Mouse (Mus musculus): Measurements from ENCODE around the gene Dffb.

GRCm38 (mm10) chr4:154012132-154012882 is 37.4 kb upstream of the Dffb start:
- TF ChIP-seq POLR2A (IDR thresholded peaks at IDR 0.05; ENCODE audit: extremely low read depth, insufficient read depth, low read length) (no peak), CTCF (IDR thresholded peaks at IDR 0.05; ENCODE audit: low read depth, low read length) (no peak)

Data from liver, adult 2 months (tissue).